Mouse (Mus musculus) liver, embryonic 14.5 days (tissue): ENCODE measurements around the gene Cabp7. TPM values are rescaled to one million over a fixed set of nuclear protein-coding genes. Genes with fewer than 3 reads are reported as not detected.

ENCODE experiments used
- ATAC-seq: fragments of 200-750 bp; cut with Nextera tagmentation; 2 replicates; pipeline ENCODE4 v1.8.0; 2017; ENCODE audit warnings: moderate number of reproducible peaks, mild to moderate bottlenecking, moderate library complexity; ENCODE audit not compliant: insufficient read depth
- DNase-seq, 3 experiments: peaks; one replicate each; pipeline ENCODE4 v3.0.0-alpha.2; 2012 to 2013; ENCODE audit warnings: low read depth in 3 of 3, low spot score in 3 of 3
- H3K27ac ChIP-seq: fragments of 300-500 bp; sonication (generic); 2 replicates; pipeline ENCODE4 v1.5.1; 2014; ENCODE audit warnings: moderate library complexity, mild to moderate bottlenecking, control low read depth, inconsistent platforms
- H3K27me3 ChIP-seq: fragments of 300-500 bp; sonication (generic); 2 replicates; pipeline ENCODE4 v1.6.1; 2014; ENCODE audit warnings: mild to moderate bottlenecking, low read length, moderate library complexity; ENCODE audit not compliant: control insufficient read depth, insufficient read depth
- H3K36me3 ChIP-seq: fragments of 300-500 bp; sonication (generic); replicated peaks from 2 replicates; pipeline ENCODE4 v1.6.1; 2014; ENCODE audit warnings: low read depth; ENCODE audit not compliant: control insufficient read depth, insufficient read depth
- H3K4me1 ChIP-seq, 2 experiments: fragments of 200-500 bp in 1 of 2; fragments of 300-500 bp in 1 of 2; sonication (generic) in 1 of 2; replicated peaks; 2 replicates each; pipeline ENCODE4 v1.6.1; 2012 to 2014; ENCODE audit warnings: antibody characterized with exemption in 1 of 2, inconsistent platforms in 1 of 2, low read length in 1 of 2; ENCODE audit not compliant: control insufficient read depth in 2 of 2, insufficient read depth in 2 of 2
- H3K4me2 ChIP-seq: fragments of 300-500 bp; sonication (generic); 2 replicates; pipeline ENCODE4 v1.6.1; 2014; ENCODE audit warnings: low read depth, mild to moderate bottlenecking, control low read depth, moderate library complexity
- H3K4me3 ChIP-seq, 2 experiments: fragments of 200-500 bp in 1 of 2; fragments of 300-500 bp in 1 of 2; sonication (generic) in 1 of 2; 2 replicates each; pipeline ENCODE4 v1.5.1; 2012 to 2014; ENCODE audit warnings: low read depth in 2 of 2, low read length in 2 of 2, mild to moderate bottlenecking in 2 of 2, control low read depth in 1 of 2, inconsistent platforms in 1 of 2, moderate library complexity in 1 of 2; ENCODE audit not compliant: insufficient read depth in 1 of 2
- H3K9ac ChIP-seq: fragments of 300-500 bp; sonication (generic); replicated peaks from 2 replicates; pipeline ENCODE4 v1.6.1; 2014; ENCODE audit warnings: mild to moderate bottlenecking, control low read depth, moderate library complexity
- H3K9me3 ChIP-seq: fragments of 300-500 bp; sonication (generic); 2 replicates; pipeline ENCODE4 v1.6.1; 2016; ENCODE audit warnings: low read length, mixed read lengths; ENCODE audit not compliant: control insufficient read depth
- CTCF ChIP-seq: IDR thresholded peaks from 2 replicates; pipeline ENCODE4 v1.5.1; 2016; ENCODE audit warnings: antibody characterized with exemption, low read depth, control low read depth
- EP300 ChIP-seq: IDR thresholded peaks from 2 replicates; pipeline ENCODE4 v1.6.1; 2016; ENCODE audit warnings: antibody characterized with exemption, low read depth
- WGBS: fragments of 180-500 bp; shearing (Covaris S2); extraction: QIAGEN DNeasy Blood & Tissue Kit; methylation state at CpG from one replicate; pipeline ENCODE4 v1.1.7; 2014; ENCODE audit not compliant: insufficient replicate concordance; 5-methylcytosine and 5-hydroxymethylcytosine counted together
- polyA plus RNA-seq, 2 experiments: library from polyadenylated mRNA; depleted of rRNA in 1 of 2; stranded (reverse) in 1 of 2; unstranded in 1 of 2; fragments of >200 nt; fragmentation: Nextera tagmentation in 1 of 2; extraction: Ambion mirVana in 1 of 2; gene quantifications; 2 replicates each; pipeline versions ENCODE4 v1.2.1 to v1.2.3; 2012 to 2014

Cabp7 gene
- 0.02 TPM in 2 replicates for polyA plus RNA-seq (2012; rRNA removed)
- polyA plus RNA-seq (2014; fragmentation: Nextera tagmentation; extraction: Ambion mirVana), result 0.04 and 0.09 TPM in 2 replicates

DNA sequence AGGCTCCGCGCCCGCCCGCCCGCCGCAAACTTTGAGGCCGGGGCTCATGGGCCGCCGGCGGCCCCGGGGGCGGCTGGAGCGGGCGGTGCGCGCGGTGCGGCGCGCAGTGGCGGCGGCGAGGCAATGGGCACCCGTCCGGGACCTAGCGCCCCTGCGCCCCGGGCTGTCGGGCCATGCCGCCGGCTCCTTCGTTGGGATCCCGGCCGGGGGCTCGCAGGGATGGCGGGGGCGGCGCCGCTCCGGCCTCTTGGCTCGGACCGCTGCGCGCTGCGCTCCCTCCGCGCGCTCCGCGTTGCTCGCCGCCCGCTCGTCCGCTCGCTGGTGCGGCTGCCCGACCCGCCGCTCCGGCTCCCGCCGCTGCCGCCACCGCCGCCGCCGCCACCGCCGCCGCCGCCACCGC lies at the start of gene Cabp7:
Cabp7 (minus strand) TSS at position 46 of the 400 bp plus-strand sequence.
- Histone ChIP-seq H3K27me3 (peaks cover 70% of the 10 kb centered on the region), H3K27ac (no peak within 1 kb of the TSS), H3K36me3 (no peaks in the 10 kb centered on the region), H3K9me3 (no peaks in the 10 kb centered on the region), H3K9ac (no peak within 1 kb of the TSS), H3K4me1 (no peaks in the 10 kb centered on the region), H3K4me2 (peak within 1 kb of the TSS; percentile 49), H3K4me3 (peak within 1 kb of the TSS in 1 of 2 experiments; percentile 34; a peak in 2 of 4 replicates)
- ATAC-seq (no peak), DNase-seq (no peak)
- WGBS, result under 1% methylated on average over 58 of the region's 73 CpGs
- no peak for TF ChIP-seq CTCF
- TF ChIP-seq EP300, result no peak

DNA sequence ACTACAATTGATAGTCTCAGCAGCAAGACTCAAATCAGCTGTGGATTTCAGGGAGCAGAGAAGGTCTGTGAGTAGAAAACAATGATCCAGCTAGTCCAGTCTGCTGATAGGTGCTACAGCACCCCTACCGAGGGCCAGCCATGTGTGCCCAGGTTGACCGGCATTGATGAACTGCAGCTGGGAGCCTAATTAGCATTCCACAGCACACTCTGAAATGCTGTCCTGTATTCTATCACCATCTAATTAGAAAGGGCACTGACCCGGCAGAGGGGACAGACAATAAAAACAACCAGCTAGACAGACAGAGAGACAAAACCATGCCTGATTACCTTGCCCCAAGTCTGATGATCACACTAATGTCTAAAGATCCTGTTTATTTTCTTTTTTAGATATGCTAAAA lies 46.4 kb upstream of the Cabp7 start:
- DNase-seq (no peak), ATAC-seq (no peak)
- H3K27me3 ChIP-seq, result no peaks in the 10 kb centered on the region
- peaks cover 4% of the 10 kb centered on the region for H3K36me3 ChIP-seq
- H3K4me3 ChIP-seq, result no peak overlapping the region
- no peak overlapping the region for H3K4me2 ChIP-seq
- H3K9ac ChIP-seq, result no peak overlapping the region
- H3K4me1 ChIP-seq, result no peaks in the 10 kb centered on the region
- H3K9me3 ChIP-seq, result no peaks in the 10 kb centered on the region
- TF ChIP-seq CTCF (no peak), EP300 (no peak)
- no peak overlapping the region for H3K27ac ChIP-seq
- WGBS, result 75% methylated on average over 3 of the region's 3 CpGs

DNA sequence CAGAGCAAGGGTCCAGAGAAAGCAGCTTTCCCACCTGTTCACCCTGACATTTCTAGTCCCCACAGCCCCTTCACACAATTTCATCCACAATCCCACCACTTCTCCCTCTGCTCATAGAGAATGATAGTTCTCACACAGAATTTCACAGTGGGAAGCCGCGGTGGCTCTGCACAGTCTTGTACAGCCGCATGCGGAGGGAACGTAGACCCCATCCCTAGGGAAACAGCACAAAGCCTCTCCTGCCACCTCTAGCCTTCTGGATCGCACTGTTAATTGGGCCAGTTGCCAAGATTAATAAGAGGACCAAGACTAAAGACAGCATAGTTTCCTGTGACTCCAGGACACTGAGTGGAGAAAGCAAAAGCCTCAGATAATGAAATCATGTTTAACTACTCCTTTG lies 45.0 kb upstream of the Cabp7 start:
- no peak overlapping the region for H3K4me3 ChIP-seq
- DNase-seq, result no peak
- H3K36me3 ChIP-seq, result peaks cover 10% of the 10 kb centered on the region
- TF ChIP-seq EP300, result no peak
- no peak for TF ChIP-seq CTCF
- H3K27me3 ChIP-seq, result no peaks in the 10 kb centered on the region
- H3K9me3 ChIP-seq, result no peaks in the 10 kb centered on the region
- H3K4me1 ChIP-seq, result no peaks in the 10 kb centered on the region
- H3K27ac ChIP-seq, result no peak overlapping the region
- H3K4me2 ChIP-seq, result no peak overlapping the region
- 87% methylated on average over 6 of the region's 6 CpGs for WGBS
- ATAC-seq, result no peak
- no peak overlapping the region for H3K9ac ChIP-seq

GRCm38 (mm10) chr11:4789691-4790090 lies 43.1 kb upstream of the Cabp7 start:
- DNase-seq (no peak), ATAC-seq (no peak)
- TF ChIP-seq CTCF (no peak), EP300 (no peak)
- Histone ChIP-seq H3K9ac (no peak overlapping the region), H3K4me3 (no peak overlapping the region), H3K9me3 (no peaks in the 10 kb centered on the region), H3K27me3 (no peaks in the 10 kb centered on the region), H3K4me2 (no peak overlapping the region), H3K36me3 (peaks cover 14% of the 10 kb centered on the region), H3K4me1 (no peaks in the 10 kb centered on the region), H3K27ac (no peak overlapping the region)
- WGBS, result 88% methylated on average over 5 of the region's 5 CpGs

GRCm38 (mm10) chr11:4784629-4785142 lies 38.1 kb upstream of the Cabp7 start:
- TF ChIP-seq EP300 (no peak), CTCF (no peak)
- Histone ChIP-seq H3K4me2 (no peak overlapping the region), H3K9me3 (no peaks in the 10 kb centered on the region), H3K9ac (no peak overlapping the region), H3K36me3 (peaks cover 12% of the 10 kb centered on the region), H3K27me3 (no peaks in the 10 kb centered on the region), H3K27ac (no peak overlapping the region), H3K4me1 (no peaks in the 10 kb centered on the region), H3K4me3 (no peak overlapping the region)
- ATAC-seq, result no peak
- 48% methylated on average over 5 of the region's 5 CpGs for WGBS
- no peak for DNase-seq
